Mouse (Mus musculus) lung, postnatal 0 days (tissue): ENCODE results near the gene Prkce.

Source experiments
- CTCF ChIP-seq: IDR thresholded peaks from 2 replicates; pipeline ENCODE4 v1.5.1; 2016; ENCODE audit warnings: antibody characterized with exemption, mild to moderate bottlenecking
- EP300 ChIP-seq: IDR thresholded peaks from 2 replicates; pipeline ENCODE4 v1.6.1; 2016; ENCODE audit warnings: antibody characterized with exemption, mild to moderate bottlenecking, control low read depth

- TF ChIP-seq CTCF, result no peak
- TF ChIP-seq EP300, result no peak
Observed at GRCm38 (mm10) chr17:86560499-86560898, 392.9 kb downstream of the Prkce start.
